Mouse (Mus musculus) G1E (cell line): ENCODE measurements around the gene Cd2bp2.

Experiments
- CTCF ChIP-seq: IDR thresholded peaks from 2 replicates; pipeline ENCODE4 v1.5.1; 2012; ENCODE audit warnings: low read depth, low read length, inconsistent platforms, mixed read lengths
- GATA1 ChIP-seq: IDR thresholded peaks from 2 replicates; pipeline ENCODE4 v1.6.1; 2012; ENCODE audit warnings: borderline replicate concordance, low read length, inconsistent platforms, mixed read lengths
- GATA2 ChIP-seq: IDR thresholded peaks from 2 replicates; pipeline ENCODE4 v1.6.1; 2012; ENCODE audit warnings: low read depth, low read length, inconsistent platforms, borderline replicate concordance
- POLR2AphosphoS5 ChIP-seq: IDR thresholded peaks from 2 replicates; pipeline ENCODE4 v1.6.1; 2012; ENCODE audit warnings: low read depth, low read length, inconsistent platforms; ENCODE audit not compliant: insufficient replicate concordance

- no peak for TF ChIP-seq GATA1
- no peak for TF ChIP-seq CTCF
- no peak for TF ChIP-seq POLR2AphosphoS5
- no peak for TF ChIP-seq GATA2
Observed at GRCm38 (mm10) chr7:127208553-127209438, 12.9 kb upstream of the Cd2bp2 start, which contains the start of gene Mylpf.
